Mouse (Mus musculus): Measurements from ENCODE around the gene Arhgap19.

DNA sequence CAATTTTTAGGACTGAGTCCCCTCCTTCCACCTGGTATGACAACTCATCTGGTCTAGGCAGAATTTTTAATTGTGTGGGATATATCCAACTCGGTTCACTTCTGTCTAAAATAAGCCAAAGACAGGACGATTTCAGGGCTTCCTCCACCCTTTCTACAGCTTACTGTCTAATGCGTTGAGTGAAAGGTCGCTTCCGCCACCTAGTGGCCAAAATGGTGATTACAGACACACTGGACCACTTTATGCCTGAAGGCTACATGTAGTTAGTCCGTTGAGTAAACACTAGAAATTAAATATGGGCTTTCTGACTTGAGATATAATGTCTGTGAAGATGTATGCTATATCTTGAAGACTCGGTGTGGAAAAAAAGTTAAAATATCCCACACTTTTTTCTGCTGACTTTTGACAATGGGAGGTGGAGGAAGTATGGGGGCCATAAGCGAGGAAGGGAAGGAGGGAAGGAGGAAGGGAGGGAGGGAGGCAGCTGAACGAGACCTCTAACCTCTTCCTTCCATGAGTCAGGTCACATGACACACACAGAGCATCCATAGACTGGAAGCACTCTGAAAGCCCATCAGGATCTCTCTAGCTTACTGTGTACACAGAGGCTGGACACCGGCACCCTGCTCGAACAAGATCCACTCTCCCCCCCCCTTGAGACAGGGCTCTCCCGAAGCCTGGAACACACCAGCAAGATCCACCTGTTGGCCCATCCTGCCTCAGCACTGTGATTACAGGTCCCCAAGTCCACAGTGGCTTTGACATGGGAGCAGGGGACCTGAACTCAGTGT, 37.8 kb downstream of the Arhgap19 start:
- peak; percentile 80 for TF ChIP-seq CTCF (conservative IDR thresholded peaks at IDR 0.05; ENCODE audit: low read length)
- no peak for TF ChIP-seq POU5F1 (IDR thresholded peaks at IDR 0.05; ENCODE audit: borderline replicate concordance, low read length)
